Mouse (Mus musculus) liver, embryonic 13.5 days (tissue): ENCODE results near the gene Rpl21. TPM values are rescaled to one million over a fixed set of nuclear protein-coding genes. Genes with fewer than 3 reads are reported as not detected.

Source experiments
- ATAC-seq: fragments of 200-750 bp; cut with Nextera tagmentation; 2 replicates; pipeline ENCODE4 v1.8.0; 2017; ENCODE audit warnings: low read depth, mild to moderate bottlenecking, moderate number of reproducible peaks, moderate library complexity
- DNase-seq: peaks from one replicate; pipeline ENCODE4 v3.0.0; 2022
- H3K27ac ChIP-seq: fragments of 300-500 bp; sonication (generic); 2 replicates; pipeline ENCODE4 v1.5.1; 2015; ENCODE audit warnings: moderate library complexity, mild to moderate bottlenecking, inconsistent platforms
- H3K27me3 ChIP-seq: fragments of 300-500 bp; sonication (generic); 2 replicates; pipeline ENCODE4 v1.6.1; 2015; ENCODE audit warnings: mild to moderate bottlenecking, inconsistent platforms
- H3K36me3 ChIP-seq: fragments of 300-500 bp; sonication (generic); 2 replicates; pipeline ENCODE4 v1.6.1; 2015; ENCODE audit warnings: mild to moderate bottlenecking, inconsistent platforms
- H3K4me1 ChIP-seq: fragments of 300-500 bp; sonication (generic); replicated peaks from 2 replicates; pipeline ENCODE4 v1.6.1; 2015; ENCODE audit warnings: inconsistent platforms
- H3K4me2 ChIP-seq: fragments of 300-500 bp; sonication (generic); 2 replicates; pipeline ENCODE4 v1.6.1; 2015; ENCODE audit warnings: inconsistent platforms, mild to moderate bottlenecking, moderate library complexity
- H3K4me3 ChIP-seq: fragments of 300-500 bp; sonication (generic); replicated peaks from 2 replicates; pipeline ENCODE4 v1.5.1; 2015; ENCODE audit warnings: mild to moderate bottlenecking, inconsistent platforms
- H3K9ac ChIP-seq: fragments of 300-500 bp; sonication (generic); 2 replicates; pipeline ENCODE4 v1.6.1; 2015; ENCODE audit warnings: mild to moderate bottlenecking, inconsistent platforms
- H3K9me3 ChIP-seq: fragments of 300-500 bp; sonication (generic); replicated peaks from 2 replicates; pipeline ENCODE4 v1.6.1; 2016; ENCODE audit warnings: inconsistent platforms
- WGBS: fragments of 180-500 bp; shearing (Covaris S2); methylation state at CpG from one replicate; pipeline ENCODE4 v1.1.7; 2015; ENCODE audit not compliant: insufficient replicate concordance; 5-methylcytosine and 5-hydroxymethylcytosine counted together
- polyA plus RNA-seq: library from polyadenylated mRNA; unstranded; fragments of >200 nt; fragmentation: Nextera tagmentation; extraction: Ambion mirVana; gene quantifications from 2 replicates; pipeline ENCODE4 v1.2.1, GENCODE M21; 2015

Rpl21 gene
- polyA plus RNA-seq, 1 experiment from 2014 or later = 460 TPM

DNA sequence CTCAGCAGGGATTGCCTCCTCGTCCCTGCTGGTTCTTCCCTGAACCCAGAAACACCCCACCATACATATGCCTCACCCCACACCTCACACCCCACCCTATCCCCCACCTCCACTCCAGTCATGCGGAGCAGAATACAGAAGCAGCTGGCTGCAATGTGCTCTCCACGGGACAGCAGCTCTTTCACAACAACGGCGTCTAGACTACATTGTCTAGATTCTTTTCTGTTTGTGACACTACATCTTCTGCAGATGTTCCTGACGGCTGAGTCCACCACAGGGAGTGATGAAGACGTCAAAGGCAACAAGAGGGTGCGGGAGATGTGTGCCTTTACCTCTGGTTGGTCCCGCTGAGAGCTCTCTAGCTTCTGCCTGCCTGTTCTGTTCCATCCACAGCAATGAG lies 34.7 kb upstream of the Rpl21 start:
- Histone ChIP-seq H3K4me3 (no peak overlapping the region), H3K9ac (no peak overlapping the region), H3K27ac (no peak overlapping the region), H3K36me3 (no peaks in the 10 kb centered on the region), H3K4me2 (no peak overlapping the region), H3K27me3 (no peaks in the 10 kb centered on the region), H3K4me1 (peaks cover 47% of the 10 kb centered on the region), H3K9me3 (peaks cover 5% of the 10 kb centered on the region; the same call in 1 of the 2 replicates)
- DNase-seq = no peak
- WGBS = 45% methylated on average over 9 of the region's 9 CpGs
- no peak for ATAC-seq

DNA sequence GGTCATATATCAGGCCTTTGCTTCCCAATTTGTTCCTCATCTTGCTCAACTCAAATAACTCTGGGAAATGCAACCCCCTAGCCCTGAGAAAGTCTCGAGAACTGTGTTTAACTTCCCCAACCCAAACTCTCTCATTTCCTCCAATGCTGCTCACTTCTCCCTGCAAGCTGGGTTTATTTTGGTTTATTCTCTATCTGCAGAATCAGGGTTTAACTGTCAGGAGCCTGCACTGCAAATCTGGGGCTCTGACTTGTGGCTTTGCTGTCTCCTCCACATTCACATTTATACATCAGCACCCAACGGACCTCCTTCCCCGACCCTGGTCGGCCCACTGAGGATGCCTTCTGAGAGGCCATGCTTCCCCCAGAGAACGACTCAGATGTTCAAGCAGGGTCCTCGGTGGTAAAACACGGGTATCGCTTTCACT lies 26.7 kb upstream of the Rpl21 start:
- no peak for ATAC-seq
- Histone ChIP-seq H3K36me3 (no peaks in the 10 kb centered on the region), H3K9me3 (peaks cover 5% of the 10 kb centered on the region; the same call in 1 of the 2 replicates), H3K27me3 (no peaks in the 10 kb centered on the region), H3K4me2 (no peak overlapping the region), H3K4me3 (no peak overlapping the region), H3K4me1 (no peaks in the 10 kb centered on the region), H3K9ac (no peak overlapping the region), H3K27ac (no peak overlapping the region)
- no peak for DNase-seq
- WGBS = 37% methylated on average over 8 of the region's 8 CpGs

DNA sequence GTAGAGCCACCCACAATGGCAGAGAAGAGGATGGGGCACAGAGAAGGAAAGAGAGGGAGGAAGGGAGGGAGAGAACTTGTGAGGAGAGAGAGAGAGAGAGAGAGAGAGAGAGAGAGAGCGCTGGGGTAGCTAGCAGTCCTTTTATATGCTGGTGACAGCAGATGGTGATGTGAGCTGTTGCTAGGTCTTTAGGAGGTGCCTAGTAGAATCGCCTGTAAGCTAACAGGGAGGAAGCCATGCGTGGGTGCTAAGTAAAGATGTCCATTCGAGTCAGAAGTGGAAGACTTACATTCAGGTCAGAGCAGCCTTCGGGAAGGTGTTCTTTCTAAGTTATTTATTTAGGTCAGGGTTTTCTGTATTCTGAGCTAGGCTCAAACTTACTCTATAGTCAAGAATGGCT lies 22.7 kb upstream of the Rpl21 start:
- Histone ChIP-seq H3K36me3 (no peaks in the 10 kb centered on the region), H3K4me3 (no peak overlapping the region), H3K9ac (no peak overlapping the region), H3K27me3 (no peaks in the 10 kb centered on the region), H3K9me3 (peaks cover 10% of the 10 kb centered on the region; the same call in 1 of the 2 replicates), H3K4me2 (no peak overlapping the region), H3K4me1 (no peaks in the 10 kb centered on the region), H3K27ac (no peak overlapping the region)
- DNase-seq (no peak), ATAC-seq (no peak)
- 61% methylated on average over 5 of the region's 5 CpGs for WGBS

DNA sequence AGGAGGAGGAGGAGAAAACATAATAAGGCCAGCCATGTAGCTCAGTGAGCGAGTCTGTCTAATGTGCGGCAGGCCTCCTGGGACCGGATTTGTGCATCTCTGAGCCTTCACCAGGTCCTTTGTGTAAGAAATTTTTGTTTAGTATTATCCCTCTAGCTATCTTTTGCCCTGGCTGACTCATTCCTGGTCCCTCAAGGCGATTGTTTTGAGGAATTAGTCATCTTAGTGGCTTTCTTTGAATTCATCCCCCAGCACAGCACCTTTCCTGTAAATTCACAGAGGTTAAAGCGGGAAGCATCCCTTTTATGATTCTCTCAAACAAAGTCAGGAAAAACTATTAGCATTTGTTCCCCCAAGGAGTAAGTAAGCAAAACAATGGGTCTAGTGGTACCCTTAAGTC lies 19.8 kb upstream of the Rpl21 start:
- WGBS = 85% methylated on average over 5 of the region's 5 CpGs
- no peak overlapping the region for H3K27ac ChIP-seq
- H3K4me3 ChIP-seq = no peak overlapping the region
- H3K4me2 ChIP-seq = no peak overlapping the region
- DNase-seq (no peak), ATAC-seq (no peak)
- H3K27me3 ChIP-seq = no peaks in the 10 kb centered on the region
- H3K4me1 ChIP-seq = 0 out of 2 replicates have a peak, but pooled peaks cover 2% of the 10 kb centered on the region
- peaks cover 10% of the 10 kb centered on the region; the same call in 1 of the 2 replicates for H3K9me3 ChIP-seq
- H3K36me3 ChIP-seq = no peaks in the 10 kb centered on the region
- no peak overlapping the region for H3K9ac ChIP-seq

DNA sequence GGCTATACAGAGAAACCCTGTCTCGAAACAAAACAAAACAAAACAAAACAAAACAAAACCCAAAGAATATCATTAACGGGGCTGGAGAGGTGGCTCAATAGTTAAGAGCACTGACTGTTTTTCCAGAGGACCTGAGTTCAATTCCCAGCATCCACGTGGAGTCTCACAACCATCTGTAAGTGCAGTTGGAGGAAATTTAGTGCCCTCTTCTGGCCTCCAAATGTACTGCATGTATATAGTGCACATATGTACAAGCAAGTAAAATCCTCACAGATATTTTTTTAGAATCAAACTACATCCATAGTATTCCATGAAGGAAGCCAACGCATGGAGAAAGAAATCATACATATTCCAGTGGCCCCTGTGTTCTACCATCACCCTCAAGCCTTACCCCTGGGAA lies 19.3 kb upstream of the Rpl21 start:
- H3K9me3 ChIP-seq = peaks cover 10% of the 10 kb centered on the region; the same call in 1 of the 2 replicates

DNA sequence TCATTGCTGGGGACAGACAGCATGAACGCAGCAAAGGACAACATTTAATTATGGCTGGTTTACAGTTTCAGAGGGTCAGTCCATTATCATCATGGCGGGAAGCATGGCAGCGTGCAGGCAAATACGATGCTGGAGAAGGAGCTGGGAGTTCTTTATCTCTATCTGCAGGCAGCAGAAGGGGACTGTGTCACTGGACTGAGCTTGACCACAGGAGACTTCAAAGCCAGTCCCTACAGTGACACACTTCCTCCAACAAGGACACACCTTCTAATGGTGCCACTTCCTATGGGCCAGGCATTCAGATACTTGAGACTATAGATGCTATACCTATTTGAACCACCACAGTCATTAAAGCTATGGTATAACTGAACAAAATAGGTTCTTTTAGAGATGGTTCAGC lies 17.3 kb upstream of the Rpl21 start:
- H3K9ac ChIP-seq = no peak overlapping the region
- H3K4me3 ChIP-seq = no peak overlapping the region
- peaks cover 10% of the 10 kb centered on the region; the same call in 1 of the 2 replicates for H3K9me3 ChIP-seq
- WGBS = 34% methylated on average over 4 of the region's 4 CpGs
- ATAC-seq (no peak), DNase-seq (no peak)
- no peaks in the 10 kb centered on the region for H3K27me3 ChIP-seq
- H3K4me1 ChIP-seq = 0 out of 2 replicates have a peak, but pooled peaks cover 2% of the 10 kb centered on the region
- no peak overlapping the region for H3K4me2 ChIP-seq
- no peak overlapping the region for H3K27ac ChIP-seq
- no peaks in the 10 kb centered on the region for H3K36me3 ChIP-seq

More for the DNA sequence above, 19.3 kb upstream of the Rpl21 start:
- WGBS = 77% methylated on average over 4 of the region's 4 CpGs
- H3K4me3 ChIP-seq = no peak overlapping the region
- ATAC-seq (no peak), DNase-seq (no peak)
- no peaks in the 10 kb centered on the region for H3K36me3 ChIP-seq
- no peak overlapping the region for H3K9ac ChIP-seq
- H3K27ac ChIP-seq = no peak overlapping the region
- no peak overlapping the region for H3K4me2 ChIP-seq
- H3K4me1 ChIP-seq = 0 out of 2 replicates have a peak, but pooled peaks cover 2% of the 10 kb centered on the region
- H3K27me3 ChIP-seq = no peaks in the 10 kb centered on the region

DNA sequence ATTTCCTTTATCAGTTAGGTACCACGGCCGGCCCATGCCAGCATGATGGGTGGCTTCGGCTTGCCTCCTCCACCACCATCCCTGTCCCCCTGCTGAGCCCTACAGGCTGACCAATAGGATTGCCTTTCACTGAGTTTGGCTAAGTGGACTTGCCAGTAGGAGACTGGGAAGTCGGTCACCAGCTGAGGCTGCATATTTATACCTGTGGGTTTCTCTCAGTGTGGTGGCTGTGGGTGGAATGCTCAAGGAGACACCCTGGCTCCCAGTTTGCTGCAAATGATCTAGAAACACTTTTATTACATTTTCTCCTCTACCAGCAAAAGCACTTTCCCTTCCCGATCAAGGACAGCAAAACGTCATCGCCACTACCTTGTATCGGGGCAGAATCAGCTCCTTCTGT lies 15.1 kb upstream of the Rpl21 start:
- ATAC-seq (no peak), DNase-seq (no peak)
- no peak overlapping the region for H3K4me3 ChIP-seq
- 79% methylated on average over 8 of the region's 8 CpGs for WGBS
- H3K9ac ChIP-seq = no peak overlapping the region
- peaks cover 8% of the 10 kb centered on the region; the same call in 1 of the 2 replicates for H3K9me3 ChIP-seq
- no peak overlapping the region for H3K27ac ChIP-seq
- no peaks in the 10 kb centered on the region for H3K27me3 ChIP-seq
- no peaks in the 10 kb centered on the region for H3K36me3 ChIP-seq
- H3K4me1 ChIP-seq = 0 out of 2 replicates have a peak, but pooled peaks cover 2% of the 10 kb centered on the region
- H3K4me2 ChIP-seq = no peak overlapping the region

DNA sequence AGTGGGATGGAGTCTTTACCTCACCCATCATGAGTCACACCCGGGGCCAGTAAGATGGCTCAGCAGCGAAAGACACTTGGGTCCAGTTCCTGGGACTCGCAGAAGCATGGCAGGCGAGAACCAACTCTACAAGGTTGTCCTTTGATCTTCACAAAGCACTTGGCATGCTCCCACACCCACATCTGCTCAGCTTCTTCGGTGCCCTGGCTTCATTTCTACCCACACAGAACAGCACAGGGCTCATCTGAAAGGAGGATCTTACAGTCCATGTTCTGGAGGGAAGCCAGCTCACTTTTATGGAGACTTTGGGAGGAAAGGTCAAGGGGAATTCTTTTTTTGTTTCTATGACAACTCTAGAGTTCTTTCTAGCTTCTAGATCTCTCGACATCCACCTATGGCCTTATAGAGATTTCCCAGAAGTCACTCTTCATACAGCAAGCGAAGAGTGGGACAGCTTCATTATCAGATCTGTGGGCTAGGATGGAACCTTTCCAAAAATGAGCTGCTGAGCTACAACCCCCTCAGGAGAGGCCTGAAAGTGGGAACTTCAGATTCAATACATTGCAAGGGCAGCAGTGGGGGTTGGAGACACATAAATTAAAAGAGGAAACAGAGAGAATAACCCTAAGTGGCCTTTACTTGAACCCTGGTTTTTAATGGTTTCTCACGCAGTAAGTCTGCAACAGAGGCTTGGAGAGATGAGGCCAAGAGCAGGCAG lies 13.6 kb upstream of the Rpl21 start:
- H3K9ac ChIP-seq = no peak overlapping the region
- no peaks in the 10 kb centered on the region for H3K36me3 ChIP-seq
- H3K4me1 ChIP-seq = peaks cover 5% of the 10 kb centered on the region
- H3K27ac ChIP-seq = no peak overlapping the region
- H3K27me3 ChIP-seq = no peaks in the 10 kb centered on the region
- WGBS = 68% methylated on average over 8 of the region's 8 CpGs
- H3K4me3 ChIP-seq = no peak overlapping the region
- H3K9me3 ChIP-seq = no peaks in the 10 kb centered on the region
- ATAC-seq (no peak), DNase-seq (no peak)
- no peak overlapping the region for H3K4me2 ChIP-seq

DNA sequence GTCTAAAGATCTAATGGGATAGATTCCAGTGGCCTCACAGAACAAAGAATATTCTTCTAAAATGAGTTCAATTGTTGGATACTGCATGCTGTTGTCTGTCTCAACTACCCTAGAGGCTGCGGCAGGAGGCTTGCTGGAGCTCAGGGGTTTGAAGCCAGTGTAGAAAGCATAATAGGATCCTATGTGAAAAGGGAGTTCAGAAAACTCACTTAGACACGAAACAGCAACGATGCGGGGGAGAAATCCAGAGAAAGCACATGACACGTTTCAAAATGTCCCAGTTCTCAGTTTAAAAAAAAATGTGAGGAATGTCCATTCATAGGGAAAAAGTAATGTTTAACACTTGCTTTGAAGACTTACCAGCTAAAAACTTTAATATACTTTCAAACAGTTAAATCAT lies 9.7 kb upstream of the Rpl21 start:
- DNase-seq (no peak), ATAC-seq (no peak)
- WGBS = 80% methylated on average over 5 of the region's 5 CpGs

DNA sequence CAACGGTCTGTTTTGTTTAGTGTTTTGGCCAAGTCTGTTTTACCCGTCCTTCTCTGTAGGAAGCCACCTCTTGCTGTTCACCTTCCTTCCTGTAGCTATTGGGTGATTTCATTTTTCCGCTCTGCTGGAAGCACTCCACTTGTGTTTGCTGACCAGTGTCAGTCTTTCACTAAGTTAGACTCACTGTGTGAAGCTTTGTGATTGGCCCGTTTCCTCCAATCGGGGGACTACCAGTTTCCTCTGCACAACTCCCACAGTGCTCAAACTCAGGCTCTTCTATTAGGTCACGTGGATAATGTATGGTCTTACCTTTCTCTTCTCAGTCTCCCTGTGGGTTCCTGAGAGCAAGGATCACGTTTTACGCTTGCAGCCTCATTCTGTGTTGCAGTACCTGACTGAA lies 3.2 kb upstream of the Rpl21 start:
- peak; percentile 41 for DNase-seq
- Histone ChIP-seq H3K4me3 (peak overlapping the region; percentile 30), H3K27me3 (no peaks in the 10 kb centered on the region), H3K9ac (peak overlapping the region; percentile 26; the same call in 1 of the 2 replicates), H3K4me1 (peaks cover 40% of the 10 kb centered on the region), H3K9me3 (no peaks in the 10 kb centered on the region), H3K4me2 (peak overlapping the region; percentile 50), H3K36me3 (peaks cover 8% of the 10 kb centered on the region), H3K27ac (peak overlapping the region; percentile 20; the same call in 1 of the 2 replicates)
- peak; percentile 43 for ATAC-seq
- 16% methylated on average over 8 of the region's 8 CpGs for WGBS

More for the DNA sequence above, 9.7 kb upstream of the Rpl21 start:
- H3K4me3 ChIP-seq = no peak overlapping the region
- peaks cover 13% of the 10 kb centered on the region for H3K4me1 ChIP-seq
- H3K27ac ChIP-seq = no peak overlapping the region
- no peak overlapping the region for H3K9ac ChIP-seq
- no peaks in the 10 kb centered on the region for H3K27me3 ChIP-seq
- H3K9me3 ChIP-seq = no peaks in the 10 kb centered on the region
- no peak overlapping the region for H3K4me2 ChIP-seq
- no peaks in the 10 kb centered on the region for H3K36me3 ChIP-seq

DNA sequence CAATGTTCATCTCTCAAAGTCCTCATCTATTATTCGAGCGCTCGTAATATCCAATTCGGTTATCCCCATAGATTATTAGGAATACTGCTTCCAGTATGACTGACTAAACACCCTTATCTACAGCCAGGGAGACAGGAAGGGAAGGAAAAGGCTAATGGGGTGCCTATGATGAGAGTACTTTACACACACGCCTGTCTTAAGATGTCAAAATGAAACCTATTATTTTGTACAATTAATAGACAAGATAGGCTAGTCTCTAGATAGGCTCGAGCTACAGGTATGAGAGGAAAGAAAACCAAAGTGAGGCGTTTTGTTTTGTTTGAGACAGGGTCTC lies 288 bp upstream of the Rpl21 start:
- Histone ChIP-seq H3K27me3 (no peaks in the 10 kb centered on the region), H3K27ac (peak overlapping the region; percentile 88), H3K36me3 (peaks cover 36% of the 10 kb centered on the region), H3K4me1 (peaks cover 56% of the 10 kb centered on the region), H3K9me3 (no peaks in the 10 kb centered on the region), H3K4me3 (peak overlapping the region; percentile 95), H3K9ac (peak overlapping the region; percentile 96), H3K4me2 (peak overlapping the region; percentile 74)
- peak; percentile 30 for ATAC-seq
- 48% methylated on average over 7 of the region's 7 CpGs for WGBS
- no peak for DNase-seq

DNA sequence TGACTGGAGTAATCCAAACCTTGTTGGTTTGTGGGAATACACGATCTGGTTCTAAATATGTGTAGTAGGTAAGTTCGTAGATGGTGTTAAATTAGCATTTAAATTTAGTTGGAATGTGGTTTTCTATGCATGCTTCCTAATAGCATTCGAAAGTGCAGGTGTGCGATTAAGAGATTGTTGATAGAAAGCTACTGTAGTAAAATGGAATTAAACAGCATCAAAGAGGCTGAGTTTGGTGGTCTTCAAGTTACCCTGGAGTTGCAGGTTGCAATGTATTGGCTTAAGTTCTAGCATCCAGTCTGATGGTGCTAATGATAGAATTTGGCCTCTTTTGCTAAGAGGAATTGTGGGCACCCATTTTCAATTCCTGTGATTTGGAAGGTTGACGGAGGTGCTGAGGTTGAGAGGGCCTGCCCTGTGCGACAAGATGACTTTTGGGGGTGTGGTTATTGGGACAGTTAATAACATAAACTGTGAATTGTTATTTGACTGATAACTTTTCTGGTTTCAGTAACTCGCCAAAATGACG lies 1.0 kb downstream of the Rpl21 start:
- H3K4me1 ChIP-seq = peaks cover 58% of the 10 kb centered on the region
- H3K4me3 ChIP-seq = peak overlapping the region; percentile 95
- no peaks in the 10 kb centered on the region for H3K9me3 ChIP-seq
- DNase-seq (no peak), ATAC-seq (no peak)
- peaks cover 50% of the 10 kb centered on the region for H3K36me3 ChIP-seq
- H3K4me2 ChIP-seq = peak overlapping the region; percentile 74
- peak overlapping the region; percentile 88 for H3K27ac ChIP-seq
- peak overlapping the region; percentile 96 for H3K9ac ChIP-seq
- WGBS = 3% methylated on average over 8 of the region's 8 CpGs
- no peaks in the 10 kb centered on the region for H3K27me3 ChIP-seq
